Mouse (Mus musculus): Measurements from ENCODE around the gene Lect2. TPM values are rescaled to one million over a fixed set of nuclear protein-coding genes. Genes with fewer than 3 reads are reported as not detected.

Lect2 gene
- polyA plus RNA-seq, 1 experiment from 2014 or later = 9.4 TPM

DNA sequence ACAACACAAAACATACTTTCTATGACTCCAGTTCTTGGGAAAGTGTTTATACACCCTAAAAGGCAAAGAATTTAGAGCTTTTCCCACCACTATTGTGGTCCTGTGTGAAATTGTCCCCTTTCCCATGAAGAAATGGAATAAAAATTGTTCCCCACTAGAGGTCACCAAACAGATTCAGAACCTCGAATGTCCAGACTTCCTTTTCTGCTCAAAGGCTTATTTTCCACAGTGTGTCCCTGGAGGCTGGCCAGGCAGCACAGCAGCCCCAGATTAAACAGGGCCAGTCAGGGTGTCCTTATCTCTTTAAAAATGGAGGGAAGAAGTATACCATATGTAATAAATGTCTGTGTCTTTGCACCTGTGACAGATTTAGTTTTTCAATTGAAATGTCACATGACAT lies 7.7 kb upstream of the Lect2 start:
- H3K36me3 ChIP-seq = no peaks in the 10 kb centered on the region
- no peaks in the 10 kb centered on the region for H3K9me3 ChIP-seq
- 0 out of 2 replicates have a peak, but pooled peaks cover 2% of the 10 kb centered on the region for H3K4me1 ChIP-seq
- no peak overlapping the region for H3K9ac ChIP-seq
- no peak overlapping the region for H3K27ac ChIP-seq
- WGBS = 0% methylated on average over 1 of the region's 1 CpGs
- no peak; the same call in 1 of the 2 replicates for ATAC-seq (ENCODE audit: insufficient read depth, low FRiP score, low read depth)
- no peak overlapping the region for H3K4me3 ChIP-seq (replicated peaks)
- H3K27me3 ChIP-seq (replicated peaks) = no peaks in the 10 kb centered on the region
- H3K4me2 ChIP-seq = no peak overlapping the region

GRCm38 (mm10) chr13:56554409-56554808 lies 6.1 kb upstream of the Lect2 start:
- no peak overlapping the region for H3K4me2 ChIP-seq
- no peak for ATAC-seq (ENCODE audit: insufficient read depth, low FRiP score, low read depth)
- no peaks in the 10 kb centered on the region for H3K36me3 ChIP-seq
- H3K4me1 ChIP-seq = peaks cover 3% of the 10 kb centered on the region; the same call in 1 of the 2 replicates
- no peaks in the 10 kb centered on the region for H3K9me3 ChIP-seq
- WGBS = 19% methylated on average over 2 of the region's 2 CpGs
- H3K27ac ChIP-seq = no peak overlapping the region
- H3K27me3 ChIP-seq (replicated peaks) = no peaks in the 10 kb centered on the region
- no peak overlapping the region for H3K9ac ChIP-seq
- H3K4me3 ChIP-seq (replicated peaks) = no peak overlapping the region

DNA sequence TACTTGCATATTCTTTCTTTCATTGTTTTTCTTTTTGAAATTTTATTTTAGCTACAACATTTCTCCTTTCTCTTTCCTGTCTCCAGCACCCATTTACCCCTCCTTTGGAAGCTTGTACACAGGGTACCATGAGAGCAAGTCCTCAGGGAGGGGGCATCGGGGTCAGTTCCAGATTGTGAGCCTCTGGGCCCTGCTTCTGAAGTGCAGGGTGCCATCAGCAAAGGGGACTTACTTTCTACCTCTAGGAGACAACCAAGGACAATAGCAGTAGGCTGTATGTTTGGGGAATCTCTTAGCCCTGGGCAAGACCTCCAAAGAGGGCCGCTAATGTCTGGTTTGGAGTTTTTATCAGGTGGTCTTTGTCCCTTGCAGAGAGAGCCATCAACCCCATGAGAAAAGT lies 5.6 kb upstream of the Lect2 start:
- no peak overlapping the region for H3K4me3 ChIP-seq (replicated peaks)
- H3K9me3 ChIP-seq = no peaks in the 10 kb centered on the region
- no peaks in the 10 kb centered on the region for H3K27me3 ChIP-seq (replicated peaks)
- H3K4me2 ChIP-seq = no peak overlapping the region
- WGBS = 41% methylated on average over 2 of the region's 2 CpGs
- peaks cover 5% of the 10 kb centered on the region; the same call in 1 of the 2 replicates for H3K4me1 ChIP-seq
- H3K9ac ChIP-seq = no peak overlapping the region
- no peak overlapping the region for H3K27ac ChIP-seq
- no peaks in the 10 kb centered on the region for H3K36me3 ChIP-seq
- no peak for ATAC-seq (ENCODE audit: insufficient read depth, low FRiP score, low read depth)

GRCm38 (mm10) chr13:56551661-56552060 lies 3.4 kb upstream of the Lect2 start:
- no peak overlapping the region for H3K9ac ChIP-seq
- H3K27ac ChIP-seq = no peak overlapping the region
- H3K4me1 ChIP-seq = peaks cover 5% of the 10 kb centered on the region; the same call in 1 of the 2 replicates
- WGBS = 84% methylated on average over 6 of the region's 6 CpGs
- no peak overlapping the region for H3K4me3 ChIP-seq (replicated peaks)
- no peaks in the 10 kb centered on the region for H3K36me3 ChIP-seq
- no peak overlapping the region for H3K4me2 ChIP-seq
- H3K9me3 ChIP-seq = no peaks in the 10 kb centered on the region
- no peak for ATAC-seq (ENCODE audit: insufficient read depth, low FRiP score, low read depth)
- H3K27me3 ChIP-seq (replicated peaks) = no peaks in the 10 kb centered on the region

DNA sequence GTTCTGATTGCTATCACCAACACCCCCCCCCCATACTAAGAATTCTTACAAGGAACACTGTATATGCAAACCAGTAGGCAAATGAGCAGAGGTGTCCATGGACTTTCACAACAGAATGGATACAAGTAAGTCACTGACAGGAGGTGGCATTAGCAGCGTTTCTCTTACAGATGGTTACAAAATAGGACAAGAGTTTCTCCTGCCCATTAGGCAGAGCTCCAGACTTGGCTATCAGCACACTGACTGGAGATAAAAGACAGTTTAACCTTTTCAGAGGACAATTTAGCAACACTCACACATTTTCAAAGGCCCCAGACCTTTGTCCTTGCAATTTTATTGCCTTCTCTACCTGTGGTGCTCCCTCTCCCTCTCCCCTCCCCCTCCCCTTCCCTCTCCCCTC lies 2.3 kb upstream of the Lect2 start:
- H3K36me3 ChIP-seq = no peaks in the 10 kb centered on the region
- H3K9me3 ChIP-seq = no peaks in the 10 kb centered on the region
- no peak overlapping the region for H3K4me3 ChIP-seq (replicated peaks)
- H3K9ac ChIP-seq = no peak overlapping the region
- H3K4me1 ChIP-seq = peaks cover 5% of the 10 kb centered on the region; the same call in 1 of the 2 replicates
- H3K27ac ChIP-seq = no peak overlapping the region
- H3K27me3 ChIP-seq (replicated peaks) = no peaks in the 10 kb centered on the region
- ATAC-seq (ENCODE audit: insufficient read depth, low FRiP score, low read depth) = no peak
- WGBS = 47% methylated on average over 1 of the region's 1 CpGs
- H3K4me2 ChIP-seq = no peak overlapping the region

DNA sequence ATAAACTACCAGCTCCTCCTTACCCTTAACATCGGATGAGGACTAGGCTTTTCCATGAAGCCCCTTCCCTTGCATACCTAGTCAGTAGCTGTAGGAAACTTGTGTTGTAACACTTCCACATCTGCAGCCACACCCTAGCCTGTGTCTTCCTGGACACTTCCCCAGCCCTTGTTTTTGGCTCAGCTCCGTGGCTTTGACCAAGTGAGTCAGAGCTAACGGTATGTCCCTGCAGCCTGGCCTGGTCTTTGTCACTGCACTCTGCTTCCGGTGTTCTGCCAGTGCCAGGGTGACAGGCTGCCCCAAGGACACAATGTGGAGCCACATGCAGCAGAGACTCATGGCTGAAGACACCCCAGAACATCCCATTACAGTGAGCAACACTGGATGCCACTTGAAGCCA lies 1.1 kb upstream of the Lect2 start:
- H3K9ac ChIP-seq = no peak overlapping the region
- no peaks in the 10 kb centered on the region for H3K27me3 ChIP-seq (replicated peaks)
- WGBS = 49% methylated on average over 4 of the region's 4 CpGs
- no peaks in the 10 kb centered on the region for H3K9me3 ChIP-seq
- ATAC-seq (ENCODE audit: insufficient read depth, low FRiP score, low read depth) = no peak
- no peak overlapping the region for H3K27ac ChIP-seq
- H3K4me2 ChIP-seq = no peak overlapping the region
- peaks cover 5% of the 10 kb centered on the region; the same call in 1 of the 2 replicates for H3K4me1 ChIP-seq
- H3K36me3 ChIP-seq = no peaks in the 10 kb centered on the region
- H3K4me3 ChIP-seq (replicated peaks) = no peak overlapping the region

GRCm38 (mm10) chr13:56544956-56545355 lies 3.3 kb downstream of the Lect2 start:
- 73% methylated on average over 3 of the region's 3 CpGs for WGBS
- Histone ChIP-seq H3K4me3 (replicated peaks) (no peak overlapping the region), H3K27me3 (replicated peaks) (no peaks in the 10 kb centered on the region), H3K9ac (no peak overlapping the region), H3K4me1 (peaks cover 5% of the 10 kb centered on the region; the same call in 1 of the 2 replicates), H3K27ac (no peak overlapping the region), H3K9me3 (no peaks in the 10 kb centered on the region), H3K4me2 (no peak overlapping the region), H3K36me3 (no peaks in the 10 kb centered on the region)
- no peak for ATAC-seq (ENCODE audit: insufficient read depth, low FRiP score, low read depth)

DNA sequence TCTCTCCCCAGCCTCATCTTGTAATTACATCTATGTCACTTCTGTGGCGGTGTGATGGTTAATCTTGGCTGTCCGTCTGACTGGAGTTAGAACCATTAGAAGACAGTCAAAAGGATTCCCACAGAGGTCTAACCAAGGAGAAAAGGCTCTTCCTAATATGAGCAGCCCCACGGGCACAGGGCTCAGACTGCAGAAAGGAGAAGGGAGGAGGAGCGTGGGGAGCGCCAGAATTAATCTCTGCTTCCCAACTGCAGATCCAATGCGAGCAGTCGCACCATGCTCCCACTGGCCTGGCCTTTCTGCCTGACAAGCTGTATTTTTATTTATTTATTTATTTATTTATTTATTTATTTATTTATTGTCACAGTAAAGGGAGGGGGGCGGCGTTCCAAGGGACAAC lies 4.5 kb downstream of the Lect2 start:
- no peaks in the 10 kb centered on the region for H3K36me3 ChIP-seq
- 77% methylated on average over 9 of the region's 9 CpGs for whole genome bisulfite sequencing

GRCm38 (mm10) chr13:56539846-56540245 lies 8.5 kb downstream of the Lect2 start:
- no peak overlapping the region for H3K27ac ChIP-seq
- 92% methylated on average over 4 of the region's 4 CpGs for WGBS
- H3K27me3 ChIP-seq (replicated peaks) = no peaks in the 10 kb centered on the region
- no peak overlapping the region for H3K4me2 ChIP-seq
- H3K36me3 ChIP-seq = no peaks in the 10 kb centered on the region
- no peak overlapping the region for H3K9ac ChIP-seq
- no peaks in the 10 kb centered on the region; the same call in 1 of the 2 replicates for H3K9me3 ChIP-seq
- H3K4me1 ChIP-seq = no peaks in the 10 kb centered on the region
- ATAC-seq (ENCODE audit: insufficient read depth, low FRiP score, low read depth) = no peak
- no peak overlapping the region for H3K4me3 ChIP-seq (replicated peaks)

More for the DNA sequence above, 4.5 kb downstream of the Lect2 start:
- Histone ChIP-seq H3K27ac (no peak overlapping the region), H3K4me3 (replicated peaks) (no peak overlapping the region), H3K4me2 (no peak overlapping the region), H3K4me1 (no peaks in the 10 kb centered on the region), H3K9ac (no peak overlapping the region), H3K9me3 (no peaks in the 10 kb centered on the region), H3K27me3 (replicated peaks) (no peaks in the 10 kb centered on the region)
- no peak for ATAC-seq (ENCODE audit: insufficient read depth, low FRiP score, low read depth)

DNA sequence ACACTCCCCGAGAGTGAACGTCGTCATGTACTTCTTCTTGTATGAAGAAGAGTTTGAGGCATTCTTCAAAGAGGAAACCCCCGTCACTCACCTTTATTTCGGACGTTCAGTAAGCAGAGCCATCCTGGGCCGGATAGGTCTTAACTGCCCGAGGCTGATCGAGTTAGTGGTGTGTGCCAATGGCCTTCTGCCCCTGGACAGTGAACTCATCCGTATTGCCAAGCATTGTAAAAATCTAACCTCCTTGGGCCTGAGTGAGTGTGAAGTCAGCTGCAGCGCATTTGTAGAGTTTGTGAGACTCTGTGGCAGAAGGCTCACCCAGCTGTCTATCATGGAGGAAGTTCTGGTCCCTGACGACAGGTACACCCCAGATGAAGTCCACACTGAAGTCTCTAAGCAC lies 11.3 kb downstream of the Lect2 start:
- H3K4me1 ChIP-seq = no peaks in the 10 kb centered on the region
- no peak for ATAC-seq (ENCODE audit: insufficient read depth, low FRiP score, low read depth)
- no peak overlapping the region for H3K4me2 ChIP-seq
- H3K9ac ChIP-seq = no peak overlapping the region
- no peaks in the 10 kb centered on the region for H3K36me3 ChIP-seq
- 86% methylated on average over 12 of the region's 12 CpGs for WGBS
- H3K27me3 ChIP-seq (replicated peaks) = no peaks in the 10 kb centered on the region
- H3K9me3 ChIP-seq = no peaks in the 10 kb centered on the region; the same call in 1 of the 2 replicates
- no peak overlapping the region for H3K27ac ChIP-seq
- no peak overlapping the region for H3K4me3 ChIP-seq (replicated peaks)

DNA sequence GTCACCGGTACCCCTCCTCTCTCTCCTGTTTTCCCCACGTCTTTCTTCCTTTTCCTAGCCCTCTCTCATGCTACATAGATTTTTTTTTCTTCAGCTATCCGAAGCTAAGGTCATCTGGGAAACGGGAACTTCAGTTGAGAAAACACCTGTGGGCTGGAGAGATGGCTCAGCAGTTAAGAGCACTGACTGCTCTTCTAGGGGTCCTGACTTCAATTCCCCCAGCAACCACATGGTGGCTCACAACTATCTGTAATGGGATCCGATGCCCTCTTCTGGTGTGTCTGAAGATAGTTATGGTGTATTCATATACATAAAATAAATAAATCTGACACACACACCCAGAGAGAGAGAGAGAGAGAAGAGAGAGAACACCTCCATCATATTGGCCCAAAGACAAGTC lies 12.7 kb downstream of the Lect2 start:
- Histone ChIP-seq H3K4me2 (no peak overlapping the region), H3K27me3 (replicated peaks) (no peaks in the 10 kb centered on the region), H3K27ac (no peak overlapping the region), H3K4me1 (no peaks in the 10 kb centered on the region), H3K9me3 (no peaks in the 10 kb centered on the region; the same call in 1 of the 2 replicates), H3K9ac (no peak overlapping the region), H3K36me3 (no peaks in the 10 kb centered on the region), H3K4me3 (replicated peaks) (no peak overlapping the region)
- no peak for ATAC-seq (ENCODE audit: insufficient read depth, low FRiP score, low read depth)
- WGBS = 79% methylated on average over 5 of the region's 5 CpGs

- Histone ChIP-seq H3K36me3 (no peaks in the 10 kb centered on the region), H3K27me3 (replicated peaks) (no peaks in the 10 kb centered on the region), H3K4me2 (no peak overlapping the region), H3K4me1 (no peaks in the 10 kb centered on the region), H3K4me3 (replicated peaks) (no peak overlapping the region), H3K9me3 (no peaks in the 10 kb centered on the region; the same call in 1 of the 2 replicates), H3K9ac (no peak overlapping the region), H3K27ac (no peak overlapping the region)
- no peak for ATAC-seq (ENCODE audit: insufficient read depth, low FRiP score, low read depth)
- WGBS = 82% methylated on average over 5 of the region's 5 CpGs
Observed at GRCm38 (mm10) chr13:56534931-56535330, 13.4 kb downstream of the Lect2 start.

- WGBS = 50% methylated on average over 8 of the region's 8 CpGs
- no peak for ATAC-seq (ENCODE audit: insufficient read depth, low FRiP score, low read depth)
- H3K27me3 ChIP-seq (replicated peaks) = no peaks in the 10 kb centered on the region
Observed at GRCm38 (mm10) chr13:56529685-56530084, 18.6 kb downstream of the Lect2 start.

More at GRCm38 (mm10) chr13:56529685-56530084, 18.6 kb downstream of the Lect2 start:
- H3K4me2 ChIP-seq = no peak overlapping the region
- H3K27ac ChIP-seq = no peak overlapping the region
- no peaks in the 10 kb centered on the region for H3K4me1 ChIP-seq
- no peaks in the 10 kb centered on the region for H3K9me3 ChIP-seq
- no peak overlapping the region for H3K9ac ChIP-seq
- no peak overlapping the region for H3K4me3 ChIP-seq (replicated peaks)
- no peaks in the 10 kb centered on the region for H3K36me3 ChIP-seq

All from stomach, embryonic 15.5 days (tissue).